Mouse (Mus musculus): Measurements from ENCODE around the gene Dido1.

DNA sequence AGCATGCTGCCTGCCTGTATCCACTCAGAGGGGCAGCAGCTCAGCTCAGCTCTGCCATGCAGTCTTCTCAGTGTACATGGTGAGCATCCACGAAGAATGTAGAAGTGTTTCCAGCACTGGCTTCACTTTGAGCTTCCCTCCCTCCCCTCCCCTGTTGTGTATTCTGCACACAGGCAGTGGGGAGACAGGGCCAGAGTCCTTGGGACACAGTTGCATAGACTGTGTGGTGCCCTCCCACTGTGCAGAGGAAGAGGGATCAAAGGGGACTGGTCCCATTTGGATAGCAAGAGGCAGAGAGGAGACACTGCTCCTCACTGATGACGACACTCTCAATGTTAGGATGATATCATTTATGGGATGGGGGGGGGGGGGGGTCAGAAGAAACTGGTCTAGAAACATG, 28.6 kb downstream of the Dido1 start:
- TF ChIP-seq CTCF (IDR thresholded peaks at IDR 0.05; ENCODE audit: low read depth), result no peak
- TF ChIP-seq EP300 (IDR thresholded peaks at IDR 0.05; ENCODE audit: low read depth), result no peak
